Mouse (Mus musculus) brain, embryonic 18.5 days (tissue): ENCODE results near the gene Ptgr1.

Source experiments
- DNase-seq: peaks from one replicate; pipeline ENCODE4 v3.0.0-alpha.2; 2012; ENCODE audit warnings: low read depth, low spot score

The Ptgr1 gene

DNA sequence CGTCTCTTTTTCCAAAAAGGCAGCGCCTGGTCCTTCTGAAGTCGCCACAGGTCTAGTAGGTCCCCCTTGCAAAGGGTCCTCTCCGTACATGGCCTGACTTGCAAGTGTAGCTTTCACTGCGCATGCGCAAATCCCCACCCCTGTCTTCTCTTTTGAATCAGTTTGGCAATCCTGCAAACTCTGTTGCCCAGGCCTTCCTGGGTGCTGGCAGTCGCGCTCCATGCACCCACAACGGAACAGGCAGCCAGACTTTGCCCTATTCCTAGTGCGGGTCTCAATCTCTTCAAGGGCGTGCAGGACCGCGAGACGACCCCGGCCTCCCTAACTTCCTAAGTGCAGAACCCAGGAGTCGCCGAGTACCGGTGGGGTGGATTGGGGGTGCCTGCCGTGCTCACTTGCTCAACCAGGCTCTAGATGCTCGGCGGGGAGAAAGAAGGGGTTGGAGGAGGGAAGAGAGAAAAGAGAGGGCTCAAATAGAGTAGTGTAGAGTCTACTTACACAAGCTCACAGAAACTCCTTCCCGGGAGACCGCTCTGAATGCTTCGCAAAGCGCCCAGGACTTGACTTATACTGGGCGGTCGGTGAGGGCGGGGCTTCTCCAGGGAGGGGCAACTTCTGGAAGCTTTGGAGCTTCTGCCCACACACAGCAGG lies at the start of gene Ptgr1:
Gene Ptgr1 (minus strand): TSS at position 580 of the 651 bp plus-strand sequence.
- no peak for DNase-seq

- no peak for DNase-seq
Observed at GRCm38 (mm10) chr4:59035786-59036350, 48.9 kb upstream of the Ptgr1 start.

- DNase-seq: peak; percentile 39
Observed at GRCm38 (mm10) chr4:59034918-59035785, 48.2 kb upstream of the Ptgr1 start, which contains the start of gene Gng10. Gene Gng10 (plus strand): TSS chr4:59035088.

- DNase-seq: no peak
Observed at GRCm38 (mm10) chr4:59034325-59034917, 47.5 kb upstream of the Ptgr1 start.

DNA sequence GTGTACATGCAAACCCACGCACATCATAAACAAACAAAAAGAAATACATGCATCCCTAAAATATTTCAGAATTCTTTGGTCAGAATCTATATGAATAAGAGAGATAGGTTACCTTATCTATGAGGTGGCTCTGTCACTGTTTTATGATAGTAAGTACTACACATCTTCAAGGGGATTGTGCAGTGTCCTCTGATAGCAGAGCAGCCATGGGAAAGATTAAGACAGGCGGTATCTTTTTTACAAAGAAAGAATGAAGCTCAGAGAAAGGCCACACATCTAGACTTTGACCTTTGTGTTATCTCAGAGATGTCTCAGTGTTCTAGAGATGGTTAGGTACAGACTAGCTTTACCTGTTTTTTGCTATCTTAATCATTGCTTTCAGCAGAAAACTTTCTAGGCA lies 30.0 kb upstream of the Ptgr1 start:
- DNase-seq: no peak

DNA sequence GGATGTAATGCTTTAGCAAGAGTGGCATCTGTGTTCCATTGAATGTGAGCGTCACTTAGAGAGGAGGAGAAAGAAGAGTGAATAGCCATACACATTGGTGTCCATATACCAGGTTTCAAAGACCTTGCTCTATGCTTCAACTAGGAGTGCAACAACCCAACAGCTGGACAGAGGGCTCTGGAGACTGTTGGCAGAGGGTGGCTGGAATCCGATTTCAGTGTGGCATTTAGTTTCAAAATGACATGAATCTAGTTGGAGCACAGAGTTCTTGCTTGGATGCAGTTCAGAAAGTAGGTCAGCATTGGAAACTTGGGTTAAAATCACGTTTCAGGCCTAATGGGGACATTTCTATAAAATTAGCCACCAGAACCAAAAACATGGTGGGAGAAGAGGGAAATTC lies 28.3 kb upstream of the Ptgr1 start:
- no peak for DNase-seq

DNA sequence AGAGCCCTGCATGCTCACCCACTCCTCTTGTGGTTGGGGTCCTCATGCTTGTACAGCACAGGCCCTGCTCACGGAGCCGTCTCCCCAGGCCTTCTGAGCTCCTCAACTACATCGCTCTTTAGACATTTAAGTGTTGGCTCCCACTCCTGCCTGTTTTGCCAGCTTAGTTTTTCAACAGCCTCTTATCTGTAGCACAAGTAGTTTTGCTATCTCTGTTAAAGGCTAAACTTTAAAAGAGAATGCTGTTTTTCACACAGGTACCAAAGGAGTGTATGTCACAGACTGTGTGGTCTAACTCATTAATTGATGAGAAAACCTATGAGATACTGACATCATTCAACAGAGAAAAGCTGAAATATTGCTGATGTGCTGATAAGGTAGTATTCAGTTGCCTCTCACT lies 24.5 kb upstream of the Ptgr1 start:
- DNase-seq: no peak

GRCm38 (mm10) chr4:59009696-59010095 lies 22.8 kb upstream of the Ptgr1 start:
- DNase-seq: no peak

- no peak for DNase-seq
Observed at GRCm38 (mm10) chr4:59009186-59009585, 22.3 kb upstream of the Ptgr1 start.

GRCm38 (mm10) chr4:59007974-59008373 lies 21.1 kb upstream of the Ptgr1 start:
- no peak for DNase-seq

GRCm38 (mm10) chr4:59007016-59007415 lies 20.1 kb upstream of the Ptgr1 start:
- DNase-seq: no peak

- no peak for DNase-seq
Observed at GRCm38 (mm10) chr4:59006211-59006610, 19.3 kb upstream of the Ptgr1 start.

- no peak for DNase-seq
Observed at GRCm38 (mm10) chr4:59003806-59004200, 16.9 kb upstream of the Ptgr1 start.

DNA sequence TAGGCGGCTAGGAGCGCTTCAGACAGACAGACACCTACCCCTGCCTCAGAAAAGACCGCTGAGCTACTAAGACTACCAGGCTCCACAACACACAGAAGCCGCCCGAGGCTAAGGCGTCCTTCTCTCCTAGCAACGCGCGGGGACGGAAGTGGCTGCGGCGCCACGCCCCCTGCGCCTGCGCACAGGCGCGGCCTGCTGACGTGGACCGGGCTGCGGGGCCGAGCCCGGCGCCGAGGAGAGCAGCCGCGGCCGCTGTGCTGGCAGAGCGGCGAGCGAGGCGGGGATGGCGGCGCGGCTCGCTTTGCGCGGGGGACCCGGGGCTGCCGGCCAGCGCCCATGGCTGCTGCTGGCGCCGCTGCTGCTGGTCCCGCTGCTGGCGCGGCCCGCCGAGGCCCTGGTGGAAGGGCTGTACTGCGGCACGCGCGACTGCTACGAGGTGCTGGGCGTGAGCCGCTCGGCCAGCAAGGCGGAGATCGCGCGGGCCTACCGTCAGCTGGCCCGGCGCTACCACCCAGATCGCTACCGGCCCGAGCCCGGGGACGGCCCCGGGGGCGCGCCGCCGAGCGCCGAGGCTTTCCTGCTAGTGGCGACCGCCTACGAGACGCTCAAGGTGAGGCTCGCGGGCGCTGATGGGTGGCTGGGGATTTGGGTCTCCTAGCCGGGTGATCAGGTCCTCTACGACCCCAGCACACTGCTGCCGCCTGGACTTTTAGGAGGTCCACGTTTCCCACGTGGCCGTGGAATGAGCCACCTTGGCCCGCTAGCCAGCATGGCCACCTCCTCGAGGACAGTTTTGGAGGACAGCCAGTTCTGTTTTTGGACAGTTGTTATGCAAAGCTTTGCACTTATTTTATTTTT lies 16.3 kb upstream of the Ptgr1 start, which contains the start of gene Gm20503:
Gene Gm20503 (plus strand): TSS at position 263 of the 858 bp plus-strand sequence.
- peak; percentile 78 for DNase-seq

DNA sequence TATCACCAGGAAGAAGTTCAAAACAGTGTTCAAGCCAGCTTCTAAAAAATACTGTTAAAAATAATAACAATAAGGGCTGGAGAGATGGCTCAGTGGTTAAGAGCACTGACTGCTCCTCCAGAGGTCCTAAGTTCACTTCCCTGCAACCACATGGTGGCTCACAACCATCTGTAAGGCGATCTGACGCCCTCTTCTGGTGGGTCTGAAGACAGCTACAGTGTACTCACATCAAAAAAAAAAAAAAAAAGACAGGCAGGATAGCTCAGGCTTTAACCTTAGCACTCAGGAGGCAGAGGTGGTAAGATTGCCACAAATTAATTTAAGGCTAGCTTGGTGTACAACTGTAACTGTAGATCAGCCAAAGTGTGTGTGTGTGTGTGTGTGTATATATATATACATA lies 13.7 kb upstream of the Ptgr1 start:
- DNase-seq: no peak

DNA sequence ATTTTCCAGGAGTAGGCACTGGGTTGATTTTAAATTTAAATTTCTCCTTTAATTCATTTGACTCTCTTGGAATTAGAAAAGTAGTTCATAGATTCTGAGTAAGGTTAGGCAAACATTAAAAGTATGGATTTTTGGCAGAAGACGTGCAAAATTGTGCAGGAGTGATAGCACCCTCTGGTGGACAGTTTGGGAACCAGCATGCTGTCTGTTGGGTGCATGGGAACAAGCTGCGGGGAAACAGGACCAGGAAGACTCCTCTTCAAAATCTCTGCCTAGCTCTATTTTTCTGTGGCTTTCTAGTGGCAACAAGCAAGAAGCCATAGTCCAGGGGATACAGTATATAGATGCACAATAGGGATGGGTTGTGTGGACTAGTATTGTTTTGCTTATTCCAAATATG lies 12.8 kb upstream of the Ptgr1 start:
- DNase-seq: no peak

GRCm38 (mm10) chr4:58998688-58999087 lies 11.8 kb upstream of the Ptgr1 start:
- DNase-seq: no peak

DNA sequence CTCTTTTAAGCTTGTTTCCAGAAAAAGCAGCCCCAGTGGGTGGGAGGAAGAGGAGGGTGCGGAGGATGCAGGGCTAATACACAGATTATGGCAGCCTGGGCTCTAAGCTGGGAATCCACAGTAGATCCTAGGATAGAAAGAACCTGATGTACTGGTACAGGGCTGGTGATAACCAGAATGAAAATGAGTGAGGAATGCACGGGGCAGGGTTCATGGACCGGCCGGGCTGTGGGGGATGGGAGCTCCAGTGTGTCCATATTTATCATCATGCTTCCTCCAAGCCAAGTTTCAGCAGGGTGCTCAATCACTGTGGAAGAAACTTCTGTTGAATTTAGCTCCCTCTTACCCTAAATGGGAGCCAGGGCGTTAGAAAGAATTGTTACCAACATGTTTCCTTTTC lies 10.2 kb upstream of the Ptgr1 start:
- no peak for DNase-seq

DNA sequence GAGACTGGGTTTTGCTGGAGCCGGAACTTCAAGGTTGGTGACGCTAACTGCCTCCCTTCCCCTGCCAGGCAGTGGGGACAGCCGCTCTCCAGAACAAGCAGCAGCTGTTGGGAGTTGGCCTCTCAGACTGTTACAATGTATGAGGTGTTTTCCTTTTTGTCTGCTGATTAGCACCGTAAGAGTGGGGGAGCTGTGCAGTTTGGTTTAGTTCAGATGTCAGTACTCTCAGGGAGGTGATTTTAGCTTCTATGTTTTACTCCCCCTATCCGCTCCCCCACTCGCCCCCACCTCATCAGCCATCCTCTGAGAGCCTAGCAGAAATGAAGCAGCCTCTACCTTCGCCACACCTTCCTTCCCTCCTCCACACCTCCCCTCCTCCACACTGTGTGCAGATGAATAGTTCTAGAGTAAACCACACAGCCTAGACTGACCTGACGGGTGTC lies 8.4 kb upstream of the Ptgr1 start:
- no peak for DNase-seq

GRCm38 (mm10) chr4:58994762-58995161 lies 7.8 kb upstream of the Ptgr1 start, which contains the start of gene Dnajc25:
Gene Dnajc25 (plus strand): TSS chr4:58995062.
- no peak for DNase-seq

GRCm38 (mm10) chr4:58992195-58992594 lies 5.3 kb upstream of the Ptgr1 start:
- DNase-seq: no peak
